Mouse (Mus musculus): ENCODE measurements around the gene Slc30a9.
A peak's percentile ranks its signal among the peaks of the same experiment; 100 is the strongest.

Slc30a9 gene

GRCm38 (mm10) chr5:67306698-67307521, at the start of gene Slc30a9:
Gene Slc30a9, plus strand, starts transcription at chr5:67306955.
- peak; percentile 91 to 96 for DNase-seq

- no peak for DNase-seq
Measured at GRCm38 (mm10) chr5:67258473-67258872, 48.3 kb upstream of the Slc30a9 start.

- DNase-seq = no peak
Measured at GRCm38 (mm10) chr5:67260159-67260530, 46.6 kb upstream of the Slc30a9 start.

- peak; percentile 88 to 96 for DNase-seq
Measured at GRCm38 (mm10) chr5:67260531-67261371, 46.0 kb upstream of the Slc30a9 start, which contains the start of gene Tmem33. Gene Tmem33, plus strand, starts transcription at chr5:67260565.

GRCm38 (mm10) chr5:67262964-67263363, 43.8 kb upstream of the Slc30a9 start:
- no peak for DNase-seq

- no peak for DNase-seq
Measured at GRCm38 (mm10) chr5:67266106-67266505, 40.6 kb upstream of the Slc30a9 start.

- DNase-seq = no peak
Measured at GRCm38 (mm10) chr5:67269309-67269708, 37.4 kb upstream of the Slc30a9 start.

GRCm38 (mm10) chr5:67279407-67279806, 27.3 kb upstream of the Slc30a9 start:
- DNase-seq = no peak

- DNase-seq = no peak
Measured at GRCm38 (mm10) chr5:67279840-67280239, 26.9 kb upstream of the Slc30a9 start.

GRCm38 (mm10) chr5:67280400-67280799, 26.4 kb upstream of the Slc30a9 start:
- DNase-seq = no peak

GRCm38 (mm10) chr5:67295029-67295428, 11.7 kb upstream of the Slc30a9 start:
- no peak for DNase-seq

- DNase-seq = no peak
Measured at GRCm38 (mm10) chr5:67295682-67296081, 11.1 kb upstream of the Slc30a9 start.

- no peak for DNase-seq
Measured at GRCm38 (mm10) chr5:67296171-67296570, 10.6 kb upstream of the Slc30a9 start.

- DNase-seq = no peak
Measured at GRCm38 (mm10) chr5:67297026-67297813, 9.5 kb upstream of the Slc30a9 start.

GRCm38 (mm10) chr5:67299847-67300412, 6.8 kb upstream of the Slc30a9 start:
- no peak for DNase-seq

GRCm38 (mm10) chr5:67300926-67301597, 5.7 kb upstream of the Slc30a9 start:
- DNase-seq = no peak

- DNase-seq = no peak
Measured at GRCm38 (mm10) chr5:67301722-67302331, 4.9 kb upstream of the Slc30a9 start.

- DNase-seq = no peak
Measured at GRCm38 (mm10) chr5:67303816-67304215, 2.9 kb upstream of the Slc30a9 start.

- no peak for DNase-seq
Measured at GRCm38 (mm10) chr5:67307659-67308222, 986 bp downstream of the Slc30a9 start.

GRCm38 (mm10) chr5:67311811-67312521, 5.2 kb downstream of the Slc30a9 start:
- DNase-seq = no peak

- no peak for DNase-seq
Measured at GRCm38 (mm10) chr5:67312522-67312851, 5.7 kb downstream of the Slc30a9 start.
